In genomic region chr14:32784130-32784747, GRCm38 (mm10) we compare ENCODE assay signal across 15 mouse cellular contexts. TPM values are rescaled to one million over a fixed set of nuclear protein-coding genes. Genes with fewer than 3 reads are reported as not detected.
DNase-seq lines count a peak whose midpoint lies in the region; ATAC-seq and TF ChIP-seq lines count a peak whose summit lies in the region.
"Had no signal": no experiment of that assay in that cellular context is flagged by ENCODE, and none has a peak within 500 bp of the region (broad histone marks: within the 10 kb centered on the region; RNA-seq: fewer than 3 reads in every experiment).

No protein-coding gene starts in this region.

- H3K27ac ChIP-seq in heart, postnatal 0 days (ENCODE audit: low read depth), result no peak overlapping the region
- H3K27ac ChIP-seq in CH12.LX (ENCODE audit: insufficient read depth, low read depth), result no peak overlapping the region
- no peak overlapping the region for H3K27ac ChIP-seq in intestine, embryonic 16.5 days (ENCODE audit: low read length)
- H3K27ac ChIP-seq in midbrain, embryonic 11.5 days (ENCODE audit: low read depth, low read length), result no peak overlapping the region
- H3K27ac ChIP-seq: liver, embryonic 15.5 days had no signal

- 0 out of 2 replicates have a peak, but pooled peaks have one; percentile 30 for ATAC-seq in heart, postnatal 0 days (ENCODE audit: insufficient read depth, low read depth)
- ATAC-seq in intestine, embryonic 16.5 days, result peak; percentile 90
- no peak for ATAC-seq in midbrain, embryonic 11.5 days (ENCODE audit: low FRiP score)
- ATAC-seq: midbrain, embryonic 16.5 days had no signal

- no peak for TF ChIP-seq RAD21 in CH12.LX (IDR thresholded peaks at IDR 0.05; ENCODE audit: low read depth, low read length)

- no peak for TF ChIP-seq CTCF in heart, postnatal 0 days (IDR thresholded peaks at IDR 0.05; ENCODE audit: low read depth)
- TF ChIP-seq CTCF in CH12.LX (conservative IDR thresholded peaks at IDR 0.05 in 1 of 2, IDR thresholded peaks at IDR 0.05 in 1 of 2; ENCODE audit: low read depth in 2 of 2, low read length in 2 of 2), result no peak

- WGBS in heart, postnatal 0 days, result 30% methylated on average over 12 of the region's 12 CpGs
- 60% methylated on average over 12 of the region's 12 CpGs for WGBS in intestine, embryonic 16.5 days
- WGBS in midbrain, embryonic 11.5 days, result 87% methylated on average over 12 of the region's 12 CpGs

- no peaks in the 10 kb centered on the region for H3K4me1 ChIP-seq in heart, postnatal 0 days (ENCODE audit: control insufficient read depth, insufficient read depth)
- peaks cover 0 to 28% of the 10 kb centered on the region in 2 experiments; a peak in 2 of 4 replicates for H3K4me1 ChIP-seq in CH12.LX (ENCODE audit: control insufficient read depth in 1 of 2, insufficient read depth in 2 of 2)
- H3K4me1 ChIP-seq in intestine, embryonic 16.5 days (ENCODE audit: control insufficient read depth, insufficient read depth, low read length), result 0 out of 2 replicates have a peak, but pooled peaks cover 3% of the 10 kb centered on the region
- H3K4me1 ChIP-seq in midbrain, embryonic 11.5 days (ENCODE audit: control insufficient read depth, insufficient read depth, low read length), result no peaks in the 10 kb centered on the region

- H3K79me2 ChIP-seq in CH12.LX (replicated peaks; ENCODE audit: control insufficient read depth, extremely low read depth, insufficient read depth, poor library complexity, severe bottlenecking), result no peaks in the 10 kb centered on the region

- no peak overlapping the region for H3K4me3 ChIP-seq in heart, postnatal 0 days (ENCODE audit: low read depth, low read length)
- H3K4me3 ChIP-seq in CH12.LX (replicated peaks in 1 of 3; ENCODE audit: low read depth in 2 of 3, low read length in 2 of 3, poor library complexity in 1 of 3), result no peak overlapping the region
- H3K4me3 ChIP-seq in intestine, embryonic 16.5 days (ENCODE audit: low read length), result no peak overlapping the region
- H3K4me3 ChIP-seq in midbrain, embryonic 11.5 days (ENCODE audit: low read depth, low read length), result no peak overlapping the region
- H3K4me3 ChIP-seq: liver, embryonic 15.5 days had no signal

- no peak for TF ChIP-seq EP300 in heart, postnatal 0 days (IDR thresholded peaks at IDR 0.05; ENCODE audit: low read depth)
- TF ChIP-seq EP300 in CH12.LX (IDR thresholded peaks at IDR 0.05; ENCODE audit: low read length), result no peak

- no peaks in the 10 kb centered on the region for H3K36me3 ChIP-seq in heart, postnatal 0 days (replicated peaks; ENCODE audit: control insufficient read depth, insufficient read depth, low read length)
- no peaks in the 10 kb centered on the region for H3K36me3 ChIP-seq in CH12.LX (replicated peaks in 1 of 2; ENCODE audit: control insufficient read depth in 1 of 2, insufficient read depth in 1 of 2, low read length in 1 of 2)
- no peaks in the 10 kb centered on the region for H3K36me3 ChIP-seq in intestine, embryonic 16.5 days (ENCODE audit: control insufficient read depth, insufficient read depth, low read length)
- H3K36me3 ChIP-seq in midbrain, embryonic 11.5 days (ENCODE audit: control insufficient read depth, insufficient read depth, low read length), result no peaks in the 10 kb centered on the region
- H3K36me3 ChIP-seq: liver, embryonic 15.5 days had no signal

- intact Hi-C loops in heart, postnatal 14 days (cut with DNase I), result no loop called here

- no peaks in the 10 kb centered on the region for H3K9me3 ChIP-seq in heart, postnatal 0 days (replicated peaks; ENCODE audit: control insufficient read depth, low read length)
- H3K9me3 ChIP-seq in CH12.LX (replicated peaks; ENCODE audit: low read length), result no peaks in the 10 kb centered on the region
- H3K9me3 ChIP-seq in intestine, embryonic 16.5 days (ENCODE audit: control insufficient read depth, low read length), result no peaks in the 10 kb centered on the region
- no peaks in the 10 kb centered on the region for H3K9me3 ChIP-seq in midbrain, embryonic 11.5 days (ENCODE audit: control insufficient read depth, low read length)
- H3K9me3 ChIP-seq: liver, embryonic 15.5 days had no signal

- no peak overlapping the region for H3K9ac ChIP-seq in heart, postnatal 0 days (replicated peaks; ENCODE audit: low read depth, low read length)
- H3K9ac ChIP-seq in CH12.LX (ENCODE audit: insufficient read depth, low read depth), result no peak overlapping the region
- H3K9ac ChIP-seq in intestine, embryonic 16.5 days (ENCODE audit: low read depth, low read length), result no peak overlapping the region
- H3K9ac ChIP-seq in midbrain, embryonic 11.5 days (ENCODE audit: low read length), result no peak overlapping the region
- H3K9ac ChIP-seq: liver, embryonic 15.5 days had no signal

- dilution Hi-C loops in CH12.LX (cut with MboI; ENCODE audit: extremely low pct_ligation_motif_present, extremely low pct_unique_long_range_greater_than_20kb, low sequenced_read_pairs), result no loop called here

- H3K27me3 ChIP-seq in heart, postnatal 0 days (ENCODE audit: control insufficient read depth, insufficient read depth, low read length), result no peaks in the 10 kb centered on the region
- H3K27me3 ChIP-seq in CH12.LX (replicated peaks), result no peaks in the 10 kb centered on the region
- no peaks in the 10 kb centered on the region for H3K27me3 ChIP-seq in intestine, embryonic 16.5 days (replicated peaks; ENCODE audit: control insufficient read depth, insufficient read depth, low read length)
- H3K27me3 ChIP-seq in midbrain, embryonic 11.5 days (ENCODE audit: control insufficient read depth, insufficient read depth, low read length), result no peaks in the 10 kb centered on the region
- H3K27me3 ChIP-seq: liver, embryonic 15.5 days had no signal

- H3K4me2 ChIP-seq in heart, postnatal 0 days (ENCODE audit: low read depth, low read length), result no peak overlapping the region
- no peak overlapping the region for H3K4me2 ChIP-seq in CH12.LX (ENCODE audit: insufficient read depth, low read depth, poor library complexity, severe bottlenecking)
- no peak overlapping the region for H3K4me2 ChIP-seq in intestine, embryonic 16.5 days (ENCODE audit: low read depth, low read length)
- H3K4me2 ChIP-seq in midbrain, embryonic 11.5 days, result no peak overlapping the region
- H3K4me2 ChIP-seq: liver, embryonic 15.5 days had no signal

- DNase-seq in heart, postnatal 0 days (ENCODE audit: low spot score), result no peak
- no peak for DNase-seq in heart, postnatal 14 days
- peak; percentile 91 for DNase-seq in 416B (ENCODE audit: low read depth)
- peak; percentile 42 for DNase-seq in CH12.LX (ENCODE audit: extremely low read depth)
- DNase-seq in cerebellum, postnatal 36 days, result no peak
- no peak for DNase-seq in midbrain, embryonic 11.5 days (ENCODE audit: low spot score, missing footprints)
- DNase-seq in spleen, postnatal 4 days (ENCODE audit: low spot score in 2 of 2), result no peak
- DNase-seq: cerebellum, postnatal 14 days; kidney, postnatal 10 days had no signal

- in situ Hi-C loops in CH12.LX (cut with MboI; ENCODE audit: low pct_ligation_motif_present, low pct_unique_long_range_greater_than_20kb, low sequenced_read_pairs), result no loop called here

- TF ChIP-seq POLR2A in CH12.LX (IDR thresholded peaks at IDR 0.05; ENCODE audit: low read depth, low read length), result no peak

TF ChIP-seq in CH12.LX, 34 proteins besides CTCF, POLR2A, EP300 and RAD21:
- TF ChIP-seq NRF1 (IDR thresholded peaks at IDR 0.05; ENCODE audit: low read depth, low read length), result no peak
- TF ChIP-seq ETS1 (conservative IDR thresholded peaks at IDR 0.05; ENCODE audit: low read depth, low read length), result no peak
- no peak for TF ChIP-seq ZNF384 (IDR thresholded peaks at IDR 0.05; ENCODE audit: low read depth, low read length)
- TF ChIP-seq TBP (conservative IDR thresholded peaks at IDR 0.05; ENCODE audit: low read depth, low read length), result no peak
- TF ChIP-seq MEF2A (IDR thresholded peaks at IDR 0.05; ENCODE audit: borderline replicate concordance, low read depth, low read length), result no peak
- peak; percentile 14 for TF ChIP-seq USF1 (IDR thresholded peaks at IDR 0.05; ENCODE audit: low read depth, low read length)
- TF ChIP-seq IRF4 (IDR thresholded peaks at IDR 0.05; ENCODE audit: low read depth, low read length), result no peak
- TF ChIP-seq BHLHE40 (IDR thresholded peaks at IDR 0.05; ENCODE audit: low read depth, low read length), result peak; percentile 43; the same call in 1 of the 2 replicates
- TF ChIP-seq CHD1 (IDR thresholded peaks at IDR 0.05; ENCODE audit: low read depth, low read length), result no peak
- no peak for TF ChIP-seq ELF1 (IDR thresholded peaks at IDR 0.05; ENCODE audit: low read depth, low read length)
TF ChIP-seq in CH12.LX: peak in this region for 2.

RNA-seq across cellular contexts. Expression of gene Tmem273, which starts 1.5 kb away (rescaled TPM):
- 0.42 TPM in 1 of 2 replicates, not detected in the other for total RNA-seq in heart, postnatal 0 days (2014; rRNA removed; ENCODE audit: low replicate concordance)
- 0.27 and 0.49 TPM in 2 replicates for polyA plus RNA-seq in heart, postnatal 0 days (2015; fragmentation: Nextera tagmentation; extraction: Ambion mirVana)
- total RNA-seq in heart, postnatal 14 days (2021), result 1 to 10 TPM; 1.6 to 2.0 TPM
- not detected in 2 replicates for total RNA-seq in CH12.LX (2012; rRNA removed)
- total RNA-seq in CH12.LX (2014; rRNA removed), result 0.41 and 0.94 TPM in 2 replicates
- 0.22 TPM in 1 of 2 replicates, not detected in the other for polyA plus RNA-seq in CH12.LX (2012; ENCODE audit: insufficient read length, low read depth)
- 2.2 and 2.5 TPM in 2 replicates for polyA plus RNA-seq in intestine, embryonic 16.5 days (2015; fragmentation: Nextera tagmentation; extraction: Ambion mirVana)
- polyA plus RNA-seq in midbrain, embryonic 11.5 days (2014; fragmentation: Nextera tagmentation; extraction: Ambion mirVana), result 0.57 and 0.72 TPM in 2 replicates
- total RNA-seq: ES-E14 had no signal

RNA-seq across cellular contexts. Expression of gene Fam170b, which starts 49.5 kb away (rescaled TPM):
- total RNA-seq in heart, postnatal 0 days (2014; rRNA removed; ENCODE audit: low replicate concordance), result not detected in 2 replicates
- 0.12 and 0.14 TPM in 2 replicates for polyA plus RNA-seq in heart, postnatal 0 days (2015; fragmentation: Nextera tagmentation; extraction: Ambion mirVana)
- not detected for total RNA-seq in heart, postnatal 14 days (2021)
- total RNA-seq in CH12.LX (2012; rRNA removed) (not detected in 2 replicates), CH12.LX (2014; rRNA removed) (not detected in 2 replicates)
- not detected in 2 replicates for polyA plus RNA-seq in CH12.LX (2012; ENCODE audit: insufficient read length, low read depth)
- 0.10 TPM in 2 replicates for polyA plus RNA-seq in intestine, embryonic 16.5 days (2015; fragmentation: Nextera tagmentation; extraction: Ambion mirVana)
- polyA plus RNA-seq in midbrain, embryonic 11.5 days (2014; fragmentation: Nextera tagmentation; extraction: Ambion mirVana), result not detected in 2 replicates
- total RNA-seq: left cerebral cortex, adult 18-20 months had no signal
- polyA plus RNA-seq: heart, embryonic 16.5 days had no signal

Comparison
In these comparisons a context has a peak if more than half of its experiments do, and no peak if none do; other contexts are left out.
1. DNase-seq: peak in 416B (single experiment) and CH12.LX (single experiment); none in heart, postnatal 0 days (single experiment), heart, postnatal 14 days (0 of 2), cerebellum, postnatal 36 days (0 of 2), midbrain, embryonic 11.5 days (single experiment) and spleen, postnatal 4 days (0 of 2).